Mouse (Mus musculus): ENCODE data around the gene Gm10234. TPM values are rescaled to one million over a fixed set of nuclear protein-coding genes. Genes with fewer than 3 reads are reported as not detected.

The Gm10234 gene
- not detected in 2 replicates for polyA plus RNA-seq (2015; fragmentation: Nextera tagmentation; extraction: Ambion mirVana)

DNA sequence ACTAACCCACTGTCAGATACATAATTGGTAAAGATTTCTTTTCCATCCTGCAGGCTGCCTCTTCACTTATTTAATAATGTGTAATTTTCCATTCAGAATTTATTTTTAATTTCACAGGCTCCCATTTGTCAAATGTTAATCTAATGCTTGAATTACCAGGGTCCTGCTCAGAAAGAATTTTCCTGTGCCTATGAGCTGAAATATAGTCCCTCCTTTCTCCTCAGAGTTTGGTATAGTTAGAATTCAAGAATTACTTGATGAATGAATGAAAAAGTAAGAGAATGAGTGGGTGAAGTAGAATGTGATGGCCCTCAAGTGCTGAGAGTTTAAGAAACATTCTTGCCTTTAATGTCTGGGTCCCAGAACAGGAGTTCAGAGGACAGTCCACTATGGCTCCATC is at the start of gene Gm10234:
Gene Gm10234, plus strand, starts transcription at position 301 of the 400 bp plus-strand sequence.
- Histone ChIP-seq H3K4me3 (replicated peaks) (no peak within 1 kb of the TSS), H3K4me2 (no peak within 1 kb of the TSS), H3K9ac (replicated peaks) (no peak within 1 kb of the TSS), H3K27me3 (replicated peaks) (no peaks in the 10 kb centered on the region), H3K36me3 (no peaks in the 10 kb centered on the region), H3K9me3 (replicated peaks) (no peaks in the 10 kb centered on the region), H3K4me1 (no peaks in the 10 kb centered on the region), H3K27ac (replicated peaks) (no peak within 1 kb of the TSS)
- ATAC-seq (ENCODE audit: low FRiP score): no peak

GRCm38 (mm10) chr6:95277633-95278032 is 44.3 kb upstream of the Gm10234 start:
- no peaks in the 10 kb centered on the region for H3K36me3 ChIP-seq
- 94% methylated on average over 1 of the region's 1 CpGs for WGBS

GRCm38 (mm10) chr6:95296025-95296424 is 25.9 kb upstream of the Gm10234 start:
- H3K9me3 ChIP-seq (replicated peaks): no peaks in the 10 kb centered on the region
- H3K27me3 ChIP-seq (replicated peaks): no peaks in the 10 kb centered on the region
- no peak overlapping the region for H3K4me2 ChIP-seq
- no peaks in the 10 kb centered on the region for H3K36me3 ChIP-seq
- no peak overlapping the region for H3K9ac ChIP-seq (replicated peaks)
- H3K27ac ChIP-seq (replicated peaks): no peak overlapping the region
- no peak for ATAC-seq (ENCODE audit: low FRiP score)
- no peak overlapping the region for H3K4me3 ChIP-seq (replicated peaks)
- no peaks in the 10 kb centered on the region for H3K4me1 ChIP-seq
- 77% methylated on average over 4 of the region's 4 CpGs for WGBS

More at GRCm38 (mm10) chr6:95277633-95278032, 44.3 kb upstream of the Gm10234 start:
- Histone ChIP-seq H3K27me3 (replicated peaks) (no peaks in the 10 kb centered on the region), H3K9ac (replicated peaks) (no peak overlapping the region), H3K4me3 (replicated peaks) (no peak overlapping the region), H3K9me3 (replicated peaks) (no peaks in the 10 kb centered on the region), H3K27ac (replicated peaks) (no peak overlapping the region), H3K4me1 (no peaks in the 10 kb centered on the region), H3K4me2 (no peak overlapping the region)
- ATAC-seq (ENCODE audit: low FRiP score): no peak

- H3K4me3 ChIP-seq (replicated peaks): no peak overlapping the region
- no peak overlapping the region for H3K4me2 ChIP-seq
- no peak for ATAC-seq (ENCODE audit: low FRiP score)
- H3K27me3 ChIP-seq (replicated peaks): no peaks in the 10 kb centered on the region
- no peaks in the 10 kb centered on the region for H3K4me1 ChIP-seq
- no peaks in the 10 kb centered on the region for H3K36me3 ChIP-seq
- no peaks in the 10 kb centered on the region for H3K9me3 ChIP-seq (replicated peaks)
- H3K9ac ChIP-seq (replicated peaks): no peak overlapping the region
- WGBS: 86% methylated on average over 3 of the region's 3 CpGs
- H3K27ac ChIP-seq (replicated peaks): no peak overlapping the region
Observed at GRCm38 (mm10) chr6:95298387-95298786, 23.5 kb upstream of the Gm10234 start.

- Histone ChIP-seq H3K4me1 (no peaks in the 10 kb centered on the region), H3K27ac (replicated peaks) (no peak overlapping the region), H3K4me3 (replicated peaks) (no peak overlapping the region), H3K27me3 (replicated peaks) (no peaks in the 10 kb centered on the region), H3K9me3 (replicated peaks) (no peaks in the 10 kb centered on the region), H3K36me3 (no peaks in the 10 kb centered on the region), H3K9ac (replicated peaks) (no peak overlapping the region), H3K4me2 (no peak overlapping the region)
- 74% methylated on average over 2 of the region's 2 CpGs for WGBS
- no peak for ATAC-seq (ENCODE audit: low FRiP score)
Observed at GRCm38 (mm10) chr6:95300658-95301057, 21.3 kb upstream of the Gm10234 start.

DNA sequence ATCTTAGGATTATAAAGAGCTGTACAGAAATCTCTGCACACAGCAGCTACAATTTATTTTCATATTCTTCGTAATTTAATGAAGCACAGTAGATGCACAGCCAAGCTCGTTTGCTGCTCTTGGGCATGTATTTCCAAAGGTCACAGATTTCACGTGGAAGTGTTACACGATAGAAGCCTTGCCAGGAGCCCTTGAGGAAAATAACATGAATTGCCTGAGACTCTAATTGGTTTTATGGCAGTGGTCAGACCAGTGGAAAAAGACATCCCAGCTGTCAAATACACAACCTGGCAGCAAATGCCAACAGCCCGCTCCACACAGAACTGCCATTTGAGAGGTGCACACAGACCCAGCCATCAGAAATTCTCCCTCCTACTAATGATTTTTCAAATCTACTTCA is 9.3 kb downstream of the Gm10234 start:
- Histone ChIP-seq H3K9me3 (replicated peaks) (no peaks in the 10 kb centered on the region), H3K36me3 (no peaks in the 10 kb centered on the region), H3K4me2 (no peak overlapping the region), H3K4me1 (peaks cover 5% of the 10 kb centered on the region; the same call in 1 of the 2 replicates), H3K27me3 (replicated peaks) (no peaks in the 10 kb centered on the region), H3K9ac (replicated peaks) (no peak overlapping the region), H3K27ac (replicated peaks) (no peak overlapping the region), H3K4me3 (replicated peaks) (no peak overlapping the region)
- 0 out of 2 replicates have a peak, but pooled peaks have one; percentile 41 for ATAC-seq (ENCODE audit: low FRiP score)
- 32% methylated on average over 5 of the region's 5 CpGs for WGBS

GRCm38 (mm10) chr6:95334781-95335180 is 12.9 kb downstream of the Gm10234 start:
- Histone ChIP-seq H3K4me1 (peaks cover 5% of the 10 kb centered on the region; the same call in 1 of the 2 replicates), H3K4me3 (replicated peaks) (no peak overlapping the region), H3K9me3 (replicated peaks) (no peaks in the 10 kb centered on the region), H3K27me3 (replicated peaks) (no peaks in the 10 kb centered on the region), H3K36me3 (no peaks in the 10 kb centered on the region), H3K9ac (replicated peaks) (no peak overlapping the region), H3K4me2 (no peak overlapping the region), H3K27ac (replicated peaks) (no peak overlapping the region)
- 89% methylated on average over 6 of the region's 6 CpGs for WGBS
- no peak for ATAC-seq (ENCODE audit: low FRiP score)

GRCm38 (mm10) chr6:95349378-95349777 is 27.5 kb downstream of the Gm10234 start:
- Histone ChIP-seq H3K4me2 (no peak overlapping the region), H3K9me3 (replicated peaks) (no peaks in the 10 kb centered on the region), H3K4me1 (no peaks in the 10 kb centered on the region), H3K9ac (replicated peaks) (no peak overlapping the region), H3K4me3 (replicated peaks) (no peak overlapping the region), H3K27me3 (replicated peaks) (no peaks in the 10 kb centered on the region), H3K27ac (replicated peaks) (no peak overlapping the region), H3K36me3 (no peaks in the 10 kb centered on the region)
- no peak for ATAC-seq (ENCODE audit: low FRiP score)

GRCm38 (mm10) chr6:95353043-95353442 is 31.1 kb downstream of the Gm10234 start:
- WGBS: 87% methylated on average over 7 of the region's 7 CpGs
- H3K9ac ChIP-seq (replicated peaks): no peak overlapping the region
- no peaks in the 10 kb centered on the region for H3K9me3 ChIP-seq (replicated peaks)
- no peak overlapping the region for H3K27ac ChIP-seq (replicated peaks)
- H3K36me3 ChIP-seq: no peaks in the 10 kb centered on the region
- H3K27me3 ChIP-seq (replicated peaks): no peaks in the 10 kb centered on the region
- no peak for ATAC-seq (ENCODE audit: low FRiP score)
- no peaks in the 10 kb centered on the region for H3K4me1 ChIP-seq
- H3K4me3 ChIP-seq (replicated peaks): no peak overlapping the region
- H3K4me2 ChIP-seq: no peak overlapping the region

- H3K9me3 ChIP-seq (replicated peaks): no peaks in the 10 kb centered on the region
- H3K36me3 ChIP-seq: no peaks in the 10 kb centered on the region
- ATAC-seq (ENCODE audit: low FRiP score): no peak
- no peaks in the 10 kb centered on the region for H3K27me3 ChIP-seq (replicated peaks)
- no peak overlapping the region for H3K4me3 ChIP-seq (replicated peaks)
- H3K9ac ChIP-seq (replicated peaks): no peak overlapping the region
- no peak overlapping the region for H3K27ac ChIP-seq (replicated peaks)
- no peaks in the 10 kb centered on the region for H3K4me1 ChIP-seq
- H3K4me2 ChIP-seq: no peak overlapping the region
- WGBS: 91% methylated on average over 1 of the region's 1 CpGs
Observed at GRCm38 (mm10) chr6:95353886-95354285, 32.0 kb downstream of the Gm10234 start.

- H3K27me3 ChIP-seq (replicated peaks): no peaks in the 10 kb centered on the region
- WGBS: 89% methylated on average over 5 of the region's 5 CpGs
- no peak overlapping the region for H3K27ac ChIP-seq (replicated peaks)
- H3K4me1 ChIP-seq: 0 out of 2 replicates have a peak, but pooled peaks cover 5% of the 10 kb centered on the region
- no peak overlapping the region for H3K4me3 ChIP-seq (replicated peaks)
- no peaks in the 10 kb centered on the region for H3K9me3 ChIP-seq (replicated peaks)
- no peak overlapping the region for H3K9ac ChIP-seq (replicated peaks)
- no peak for ATAC-seq (ENCODE audit: low FRiP score)
- H3K36me3 ChIP-seq: no peaks in the 10 kb centered on the region
- H3K4me2 ChIP-seq: no peak overlapping the region
Observed at GRCm38 (mm10) chr6:95360084-95360483, 38.2 kb downstream of the Gm10234 start.

- H3K9ac ChIP-seq (replicated peaks): no peak overlapping the region
- no peak overlapping the region for H3K4me2 ChIP-seq
- 0 out of 2 replicates have a peak, but pooled peaks cover 5% of the 10 kb centered on the region for H3K4me1 ChIP-seq
- H3K27ac ChIP-seq (replicated peaks): no peak overlapping the region
- H3K27me3 ChIP-seq (replicated peaks): no peaks in the 10 kb centered on the region
- no peak overlapping the region for H3K4me3 ChIP-seq (replicated peaks)
- WGBS: 65% methylated on average over 5 of the region's 5 CpGs
- no peaks in the 10 kb centered on the region for H3K36me3 ChIP-seq
- no peaks in the 10 kb centered on the region for H3K9me3 ChIP-seq (replicated peaks)
- ATAC-seq (ENCODE audit: low FRiP score): no peak
Observed at GRCm38 (mm10) chr6:95362707-95363106, 40.8 kb downstream of the Gm10234 start.

GRCm38 (mm10) chr6:95371811-95372210 is 49.9 kb downstream of the Gm10234 start:
- H3K27me3 ChIP-seq (replicated peaks): no peaks in the 10 kb centered on the region
- no peaks in the 10 kb centered on the region for H3K36me3 ChIP-seq
- H3K27ac ChIP-seq (replicated peaks): no peak overlapping the region
- no peaks in the 10 kb centered on the region for H3K9me3 ChIP-seq (replicated peaks)
- peaks cover 3% of the 10 kb centered on the region; the same call in 1 of the 2 replicates for H3K4me1 ChIP-seq
- no peak for ATAC-seq (ENCODE audit: low FRiP score)
- WGBS: 75% methylated on average over 4 of the region's 4 CpGs
- H3K4me3 ChIP-seq (replicated peaks): no peak overlapping the region
- H3K4me2 ChIP-seq: no peak overlapping the region
- no peak overlapping the region for H3K9ac ChIP-seq (replicated peaks)
